Mouse (Mus musculus) liver, adult (tissue): ENCODE data around the gene Nav2.

Experiments used
- GATA4 ChIP-seq: IDR thresholded peaks from 2 replicates; pipeline ENCODE4 v1.6.1; 2014; ENCODE audit warnings: mild to moderate bottlenecking, low read length; ENCODE audit not compliant: insufficient replicate concordance

The Nav2 gene

GRCm38 (mm10) chr7:49506085-49506820, 597.7 kb downstream of the Nav2 start:
- no peak for TF ChIP-seq GATA4

- no peak for TF ChIP-seq GATA4
Observed at GRCm38 (mm10) chr7:49507943-49508506, 599.5 kb downstream of the Nav2 start.

GRCm38 (mm10) chr7:49511820-49512453, 603.4 kb downstream of the Nav2 start:
- TF ChIP-seq GATA4, result no peak

GRCm38 (mm10) chr7:49513763-49514437, 605.4 kb downstream of the Nav2 start:
- TF ChIP-seq GATA4, result no peak

- no peak for TF ChIP-seq GATA4
Observed at GRCm38 (mm10) chr7:49515012-49515411, 606.5 kb downstream of the Nav2 start.

GRCm38 (mm10) chr7:49520504-49520903, 612.0 kb downstream of the Nav2 start:
- TF ChIP-seq GATA4, result no peak

GRCm38 (mm10) chr7:49521349-49521748, 612.8 kb downstream of the Nav2 start:
- no peak for TF ChIP-seq GATA4

GRCm38 (mm10) chr7:49521976-49522375, 613.5 kb downstream of the Nav2 start:
- no peak for TF ChIP-seq GATA4

GRCm38 (mm10) chr7:49522411-49523114, 614.0 kb downstream of the Nav2 start:
- TF ChIP-seq GATA4, result no peak

GRCm38 (mm10) chr7:49523115-49523445, 614.6 kb downstream of the Nav2 start:
- TF ChIP-seq GATA4, result no peak

- no peak for TF ChIP-seq GATA4
Observed at GRCm38 (mm10) chr7:49523729-49524128, 615.2 kb downstream of the Nav2 start.

- no peak for TF ChIP-seq GATA4
Observed at GRCm38 (mm10) chr7:49525348-49526100, 617.0 kb downstream of the Nav2 start.

- TF ChIP-seq GATA4, result no peak
Observed at GRCm38 (mm10) chr7:49526101-49526499, 617.6 kb downstream of the Nav2 start.

GRCm38 (mm10) chr7:49527495-49527894, 619.0 kb downstream of the Nav2 start:
- TF ChIP-seq GATA4, result no peak

GRCm38 (mm10) chr7:49527925-49528324, 619.4 kb downstream of the Nav2 start:
- no peak for TF ChIP-seq GATA4

- TF ChIP-seq GATA4, result no peak
Observed at GRCm38 (mm10) chr7:49529498-49529897, 621.0 kb downstream of the Nav2 start.
